Mouse (Mus musculus): ENCODE measurements at regions not wholly inside any gene's neighbourhood (a gene's known extent, or its start where the extent isn't known, plus 50 kb on each side); places are given as distances from the start of the nearest gene placed in this dataset.

GRCm38 (mm10) chr1:63977956-63978355, 144.1 kb downstream of the Klf7 start:
- no peak for DNase-seq (ENCODE audit: low spot score in 2 of 2)

- DNase-seq (ENCODE audit: low spot score in 2 of 2): no peak
Observed at GRCm38 (mm10) chr1:63977302-63977888, 144.7 kb downstream of the Klf7 start.

GRCm38 (mm10) chr1:63976862-63977261, 145.2 kb downstream of the Klf7 start:
- DNase-seq (ENCODE audit: low spot score in 2 of 2): no peak

- DNase-seq (ENCODE audit: low spot score in 2 of 2): no peak
Observed at GRCm38 (mm10) chr1:63967849-63968248, 154.2 kb downstream of the Klf7 start.

GRCm38 (mm10) chr1:63965446-63965845, 156.6 kb downstream of the Klf7 start:
- no peak for DNase-seq (ENCODE audit: low spot score in 2 of 2)

GRCm38 (mm10) chr1:63964519-63964918, 157.6 kb downstream of the Klf7 start:
- DNase-seq (ENCODE audit: low spot score in 2 of 2): peak; percentile 14 to 29

- no peak for DNase-seq (ENCODE audit: low spot score in 2 of 2)
Observed at GRCm38 (mm10) chr1:63955701-63956355, 166.3 kb downstream of the Klf7 start.

GRCm38 (mm10) chr1:63954876-63955513, 167.1 kb downstream of the Klf7 start:
- no peak for DNase-seq (ENCODE audit: low spot score in 2 of 2)

- no peak for DNase-seq (ENCODE audit: low spot score in 2 of 2)
Observed at GRCm38 (mm10) chr1:63954172-63954571, 167.9 kb downstream of the Klf7 start.

GRCm38 (mm10) chr1:63953229-63953883, 168.7 kb downstream of the Klf7 start:
- peak; percentile 29 to 64 for DNase-seq (ENCODE audit: low spot score in 2 of 2)

GRCm38 (mm10) chr1:63951663-63952062, 170.4 kb downstream of the Klf7 start:
- DNase-seq (ENCODE audit: low spot score in 2 of 2): no peak

- no peak for DNase-seq (ENCODE audit: low spot score in 2 of 2)
Observed at GRCm38 (mm10) chr1:63947278-63947677, 174.8 kb downstream of the Klf7 start.

GRCm38 (mm10) chr1:63946834-63947233, 175.2 kb downstream of the Klf7 start:
- DNase-seq (ENCODE audit: low spot score in 2 of 2): no peak

GRCm38 (mm10) chr1:63944786-63945185, 175.7 kb upstream of the 4933402D24Rik start:
- no peak for DNase-seq (ENCODE audit: low spot score in 2 of 2)

GRCm38 (mm10) chr1:63938416-63938815, 169.3 kb upstream of the 4933402D24Rik start:
- DNase-seq (ENCODE audit: low spot score in 2 of 2): no peak

GRCm38 (mm10) chr1:63937480-63937879, 168.4 kb upstream of the 4933402D24Rik start:
- DNase-seq (ENCODE audit: low spot score in 2 of 2): no peak

- DNase-seq (ENCODE audit: low spot score in 2 of 2): peak; percentile 26 to 42
Observed at GRCm38 (mm10) chr1:63934570-63935280, 165.7 kb upstream of the 4933402D24Rik start.

GRCm38 (mm10) chr1:63932484-63932883, 163.4 kb upstream of the 4933402D24Rik start:
- DNase-seq (ENCODE audit: low spot score in 2 of 2): no peak

- DNase-seq (ENCODE audit: low spot score in 2 of 2): no peak
Observed at GRCm38 (mm10) chr1:63929362-63930125, 160.5 kb upstream of the 4933402D24Rik start.

- DNase-seq (ENCODE audit: low spot score in 2 of 2): no peak
Observed at GRCm38 (mm10) chr1:63928850-63929249, 159.8 kb upstream of the 4933402D24Rik start.

GRCm38 (mm10) chr1:63928361-63928760, 159.3 kb upstream of the 4933402D24Rik start:
- no peak for DNase-seq (ENCODE audit: low spot score in 2 of 2)
